Mouse (Mus musculus): Measurements from ENCODE around the gene Lrit2.

Gene Lrit2

GRCm38 (mm10) chr14:37112931-37113330 is 45.2 kb downstream of the Lrit2 start:
- DNase-seq: no peak

GRCm38 (mm10) chr14:37113922-37114321 is 46.2 kb downstream of the Lrit2 start, which contains the start of gene 2610528A11Rik:
TSS of gene 2610528A11Rik (minus strand) at chr14:37114022.
- no peak for DNase-seq

DNA sequence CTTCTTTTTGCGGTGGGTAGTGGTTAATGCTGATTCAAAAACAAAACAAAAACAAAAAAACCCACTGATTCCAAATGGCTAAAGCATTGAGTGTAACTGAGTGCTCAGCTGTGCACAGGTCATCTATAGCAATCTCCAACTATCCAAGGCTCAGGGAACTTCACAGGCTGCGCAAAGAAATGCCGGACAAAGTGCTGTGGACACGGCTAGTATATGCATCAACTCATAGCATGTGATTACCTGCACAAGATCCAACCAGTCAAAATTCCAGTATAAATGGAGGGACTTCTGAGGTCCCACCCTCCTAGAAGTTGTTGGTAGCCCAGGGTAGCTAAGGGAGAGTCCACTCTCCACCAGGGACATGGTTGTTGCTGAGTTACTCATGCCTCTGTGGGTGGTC is 51.5 kb downstream of the Lrit2 start:
- DNase-seq: no peak
